Mouse (Mus musculus): ENCODE results near the gene Sft2d1.

The Sft2d1 gene

DNA sequence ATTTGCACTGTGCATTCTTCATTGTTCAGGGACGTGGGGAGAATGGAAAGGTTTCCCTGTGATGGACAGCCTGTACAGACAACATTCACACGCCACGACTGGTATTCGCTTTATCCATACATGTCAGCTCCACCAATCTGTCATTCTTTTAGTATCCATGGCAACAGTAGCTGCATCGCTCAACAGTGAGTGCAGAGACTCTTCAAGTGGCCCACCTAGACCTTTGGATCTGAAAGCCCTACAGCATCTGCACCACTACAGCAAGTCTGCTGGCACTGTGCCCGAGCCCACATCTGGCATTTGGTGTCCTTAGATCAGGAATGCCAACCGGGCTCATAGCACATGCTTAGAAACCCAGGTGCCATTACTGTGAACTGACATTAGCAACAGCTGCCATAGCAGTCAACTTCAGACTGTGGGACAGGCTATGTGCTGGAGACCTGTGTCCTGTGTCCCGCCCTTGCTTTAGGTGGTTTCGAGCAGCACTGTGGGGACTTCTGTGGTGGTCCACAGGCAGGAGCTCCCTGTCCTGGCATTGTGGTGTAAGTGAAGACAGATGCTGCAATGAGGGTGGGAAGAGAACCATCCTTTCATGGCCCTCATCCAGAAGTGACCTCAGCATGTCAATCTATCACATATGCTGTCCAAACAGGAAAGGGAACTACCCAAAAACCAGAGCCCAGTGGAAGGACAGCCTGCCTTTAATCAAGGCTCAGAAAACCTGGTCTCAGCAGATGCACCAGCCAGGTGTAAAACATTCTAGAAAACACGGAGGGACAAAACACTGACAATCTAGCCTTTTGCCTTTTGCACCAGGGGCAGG lies 50.6 kb downstream of the Sft2d1 start:
- no peak for DNase-seq (ENCODE audit: low spot score in 2 of 2)

DNA sequence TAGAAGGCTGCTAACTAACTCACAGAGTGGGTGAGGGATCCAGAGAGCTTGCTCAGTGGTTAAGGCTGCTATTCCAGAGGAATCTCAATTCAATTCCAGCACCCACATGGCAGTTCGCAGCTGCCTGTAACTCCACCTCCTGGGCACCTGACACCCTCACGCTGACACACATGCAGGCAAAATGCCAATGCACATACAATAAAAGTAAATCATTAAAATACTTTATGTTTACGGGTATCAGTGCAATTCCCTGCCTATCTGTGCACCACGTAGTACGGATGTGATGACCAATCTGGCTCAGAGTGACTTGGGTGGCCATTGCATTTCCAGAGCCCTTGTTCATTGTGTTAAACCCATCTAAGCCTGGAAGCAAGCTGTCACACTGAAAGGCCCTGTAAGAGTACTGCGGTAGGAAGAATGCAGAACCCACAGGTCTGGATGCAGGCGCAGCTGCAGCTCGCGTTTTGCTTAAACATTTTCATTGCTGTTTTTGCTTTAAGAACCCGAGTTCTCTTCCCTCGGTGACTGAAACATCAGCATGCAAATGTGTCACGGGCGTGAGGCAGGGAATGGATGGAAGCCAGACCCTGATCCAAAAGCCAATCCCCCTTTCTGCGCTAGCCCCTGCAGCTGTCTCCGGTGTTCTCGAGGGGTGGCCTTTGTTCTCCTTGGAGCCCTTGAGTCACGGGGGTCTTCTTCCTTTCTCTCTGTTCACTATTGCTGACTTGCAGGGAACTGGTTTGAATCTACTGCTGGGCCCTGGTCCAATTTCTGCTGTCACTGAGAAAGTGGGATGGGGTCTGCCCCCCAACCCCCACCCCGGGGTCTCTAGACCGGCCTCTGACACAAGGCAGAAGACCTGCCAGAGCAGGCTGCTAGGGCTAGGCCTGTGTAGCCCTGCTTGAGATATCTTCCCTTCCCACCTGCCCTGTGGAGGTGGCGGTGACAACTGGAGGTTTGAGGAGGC lies 56.9 kb downstream of the Sft2d1 start:
- DNase-seq (ENCODE audit: low spot score in 2 of 2): no peak

DNA sequence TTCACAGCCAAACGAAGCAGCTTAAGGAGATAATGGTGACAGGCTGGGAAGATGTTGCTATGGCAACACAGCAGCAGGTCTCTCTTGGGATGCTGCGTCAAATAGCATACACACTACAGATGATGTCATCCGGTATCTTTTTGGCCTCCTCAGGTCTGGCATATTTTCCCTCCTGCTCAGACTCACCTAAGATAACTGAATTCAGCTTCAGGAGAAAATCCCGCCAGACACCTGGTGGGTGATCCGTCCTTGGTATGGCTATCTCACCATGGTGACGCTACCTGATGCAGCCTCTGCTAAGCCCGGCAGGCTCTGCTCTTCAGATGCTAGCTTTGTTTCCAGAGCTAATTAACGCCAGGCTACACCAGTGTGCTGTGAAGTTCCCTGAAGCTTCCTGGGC lies 57.7 kb downstream of the Sft2d1 start:
- DNase-seq (ENCODE audit: low spot score in 2 of 2): no peak

DNA sequence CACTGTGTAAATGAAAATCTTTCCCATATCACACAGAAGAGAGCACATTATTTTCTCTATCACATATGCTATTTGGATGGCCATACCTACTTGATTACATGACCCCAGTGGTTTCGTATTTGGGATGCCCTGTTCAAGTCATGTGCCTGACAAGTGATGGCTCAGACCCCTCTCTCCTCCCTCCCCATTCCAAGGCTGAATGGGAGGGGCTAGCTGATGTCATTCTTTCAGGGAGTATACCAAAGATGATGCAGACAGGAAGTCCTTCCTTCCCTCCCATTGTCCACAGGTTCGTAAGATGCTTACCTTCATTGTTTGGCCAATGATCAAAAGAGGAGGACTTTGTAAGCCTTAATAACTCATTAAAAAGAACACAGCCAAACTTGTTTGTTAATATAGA lies 58.3 kb downstream of the Sft2d1 start:
- DNase-seq (ENCODE audit: low spot score in 2 of 2): no peak

DNA sequence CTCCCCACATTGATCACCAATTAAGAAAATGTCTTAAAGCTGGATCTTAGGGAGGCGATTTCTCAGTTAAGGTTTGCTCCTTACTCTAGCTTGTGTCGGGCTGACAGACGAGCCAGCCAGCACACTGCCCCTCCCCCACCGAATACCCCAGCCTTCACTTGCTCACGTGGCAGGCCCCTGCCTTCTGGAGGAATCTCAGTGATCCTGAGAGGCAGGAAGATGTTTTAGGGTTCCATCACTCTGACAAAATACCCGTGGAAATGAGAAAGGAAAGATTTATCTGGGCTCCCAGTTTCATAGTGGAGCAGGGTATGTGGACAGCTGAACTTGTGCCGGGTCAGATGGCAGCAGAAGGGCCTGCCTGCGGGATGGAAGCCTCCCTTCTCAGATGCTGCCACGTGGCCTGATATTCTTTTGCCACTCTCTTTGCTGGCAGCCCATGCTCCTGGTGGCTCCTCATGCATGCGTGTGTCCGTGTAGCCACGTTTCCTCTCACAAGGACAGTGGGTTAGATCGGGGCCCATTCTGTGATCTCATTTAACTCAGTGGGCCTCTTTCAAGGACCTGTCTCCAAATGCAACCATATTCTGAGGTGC lies 59.8 kb downstream of the Sft2d1 start:
- DNase-seq (ENCODE audit: low spot score in 2 of 2): no peak

DNA sequence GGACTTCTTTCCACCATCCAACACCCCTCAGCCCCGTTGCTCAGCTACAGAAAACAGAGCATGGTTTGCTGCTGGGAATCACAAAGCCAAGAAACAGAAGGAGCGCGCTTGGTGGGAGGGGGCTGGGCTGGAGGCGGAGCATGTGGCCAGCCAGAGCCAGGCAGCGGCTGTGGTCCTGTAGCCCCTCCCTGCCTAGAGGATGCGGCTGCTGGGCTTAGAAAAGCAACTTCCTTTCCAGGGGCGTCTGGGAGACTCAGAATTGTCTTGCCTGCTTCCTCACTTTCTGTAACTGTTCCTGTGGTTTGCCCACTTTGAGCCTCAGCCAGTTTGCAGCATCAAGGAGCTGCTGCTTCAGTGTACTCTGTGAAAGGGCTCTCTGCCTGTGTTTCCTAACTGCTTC lies 60.9 kb downstream of the Sft2d1 start:
- peak in 1 of 2 experiments; percentile 15 for DNase-seq (ENCODE audit: low spot score in 2 of 2)

DNA sequence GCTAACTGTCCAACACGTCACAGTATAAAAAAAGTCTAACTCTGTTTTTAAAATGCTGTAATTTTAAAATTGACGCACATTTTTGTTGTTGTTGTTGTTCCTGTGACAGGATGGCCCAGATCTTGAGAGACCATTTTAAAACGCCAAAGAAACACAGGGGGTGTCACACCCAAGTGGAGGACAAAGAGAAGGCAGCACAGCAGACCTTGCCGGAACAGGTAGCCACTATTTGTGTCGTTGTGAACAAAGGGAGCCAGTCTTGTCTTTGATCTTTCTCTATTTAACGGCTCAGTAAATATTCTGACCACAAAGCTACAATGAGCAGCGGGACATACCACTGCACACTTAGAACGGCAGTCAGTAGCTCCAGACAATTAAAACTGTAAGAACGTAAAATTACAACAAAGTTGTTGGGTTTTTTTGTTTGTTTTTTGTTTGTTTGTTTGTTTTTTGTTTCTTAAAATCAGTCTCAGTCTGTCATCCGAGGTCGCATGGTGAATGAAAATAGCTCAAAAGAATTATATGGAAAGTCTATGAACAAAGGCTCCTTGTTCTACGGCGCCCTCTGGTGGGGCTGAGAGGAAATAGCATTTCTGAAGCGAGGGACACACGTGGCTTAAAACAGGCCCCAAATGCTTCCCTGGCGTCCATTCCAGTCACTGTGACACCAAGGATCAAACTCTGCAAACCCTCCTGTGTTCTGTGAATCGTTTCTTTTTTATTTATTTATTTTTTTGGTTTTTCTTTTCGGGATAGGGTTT lies 61.6 kb downstream of the Sft2d1 start:
- DNase-seq (ENCODE audit: low spot score in 2 of 2): peak; percentile 41 to 65

All from spleen, postnatal 14 days (tissue).